Mouse (Mus musculus) thymus, adult 2 months (tissue): ENCODE measurements around the gene Ankdd1a. TPM values are rescaled to one million over a fixed set of nuclear protein-coding genes. Genes with fewer than 3 reads are reported as not detected.

Experiments
- DNase-seq: peaks from one replicate; pipeline ENCODE4 v3.0.0; 2021
- H3K27ac ChIP-seq: fragments of 200-500 bp; 2 replicates; pipeline ENCODE4 v1.5.1; 2012; ENCODE audit warnings: low read length, control low read depth; ENCODE audit not compliant: control insufficient read depth, insufficient read depth
- H3K27me3 ChIP-seq: fragments of 200-500 bp; 2 replicates; pipeline ENCODE4 v1.6.1; 2012; ENCODE audit warnings: mild to moderate bottlenecking, low read length, moderate library complexity, mixed read lengths; ENCODE audit not compliant: control insufficient read depth, insufficient read depth
- H3K36me3 ChIP-seq: fragments of 200-500 bp; 2 replicates; pipeline ENCODE4 v1.6.1; 2012; ENCODE audit warnings: mild to moderate bottlenecking, low read length, moderate library complexity; ENCODE audit not compliant: control insufficient read depth, insufficient read depth
- H3K4me1 ChIP-seq: fragments of 200-500 bp; replicated peaks from 2 replicates; pipeline ENCODE4 v1.6.1; 2012; ENCODE audit warnings: low read length; ENCODE audit not compliant: control insufficient read depth, insufficient read depth
- H3K4me3 ChIP-seq: fragments of 200-500 bp; 2 replicates; pipeline ENCODE4 v1.5.1; 2012; ENCODE audit warnings: mild to moderate bottlenecking, low read length, control low read depth, moderate library complexity; ENCODE audit not compliant: control insufficient read depth, insufficient read depth
- CTCF ChIP-seq: fragments of 200-500 bp; IDR thresholded peaks from 2 replicates; pipeline ENCODE4 v1.5.1; 2012; ENCODE audit warnings: mild to moderate bottlenecking, control low read depth, low read length, moderate library complexity, borderline replicate concordance; ENCODE audit not compliant: control insufficient read depth, poor library complexity, insufficient read depth; ENCODE audit errors: extremely low read depth
- POLR2A ChIP-seq: fragments of 200-500 bp; IDR thresholded peaks from 2 replicates; pipeline ENCODE4 v1.6.1; 2012; ENCODE audit warnings: mild to moderate bottlenecking, low read length, control low read depth, moderate library complexity; ENCODE audit not compliant: control insufficient read depth, poor library complexity, insufficient read depth; ENCODE audit errors: extremely low read depth
- WGBS: fragments of 180-500 bp; shearing (Covaris S2); methylation state at CpG from one replicate; pipeline ENCODE4 v1.1.7; 2018; 5-methylcytosine and 5-hydroxymethylcytosine counted together
- polyA plus RNA-seq: library from polyadenylated mRNA; depleted of rRNA; stranded (reverse); fragments of >200 nt; gene quantifications from 2 replicates; pipeline ENCODE4 v1.2.3, GENCODE M21; 2012; rRNA removed

Gene Ankdd1a
- 0.15 TPM in 1 of 2 replicates, not detected in the other for polyA plus RNA-seq

DNA sequence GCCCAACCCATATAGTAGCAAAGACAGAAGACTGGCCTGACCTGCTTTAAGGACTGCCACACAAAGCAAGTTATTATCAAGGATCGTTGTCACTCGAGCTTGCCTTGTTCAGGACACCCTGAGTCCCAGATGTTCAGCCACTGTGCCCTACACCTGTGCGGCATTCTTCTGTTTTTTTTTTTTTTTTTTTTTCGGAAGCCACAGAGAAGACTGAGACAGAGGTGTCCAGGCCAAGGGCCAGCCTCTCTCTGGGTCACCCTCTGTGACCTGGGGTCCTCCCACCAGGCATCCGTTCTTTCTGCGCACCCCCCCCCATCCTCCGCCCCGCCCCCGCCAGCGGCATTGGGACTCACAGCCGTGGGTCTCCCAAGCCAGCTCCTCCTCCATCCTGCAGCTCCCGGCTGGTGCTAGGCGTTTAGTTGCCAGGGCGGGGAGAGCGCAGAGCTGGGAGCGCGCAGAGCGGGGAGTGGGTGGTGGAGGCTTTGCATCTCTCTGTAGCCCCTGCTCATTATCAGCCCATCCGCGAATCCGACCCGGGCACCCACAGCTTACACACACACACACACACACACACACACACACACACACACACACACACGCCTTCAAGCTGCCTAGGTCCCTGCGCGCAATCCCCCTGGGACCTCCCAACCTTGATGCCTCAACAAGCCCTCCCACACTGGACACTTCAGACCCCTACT, at the start of gene Ankdd1a:
TSS of gene Ankdd1a (minus strand) at position 387 of the 698 bp plus-strand sequence.
- Histone ChIP-seq H3K36me3 (no peaks in the 10 kb centered on the region), H3K4me3 (no peak within 1 kb of the TSS), H3K4me1 (no peaks in the 10 kb centered on the region), H3K27ac (no peak within 1 kb of the TSS), H3K27me3 (no peaks in the 10 kb centered on the region)
- TF ChIP-seq CTCF, result no peak
- no peak for TF ChIP-seq POLR2A
- 67% methylated on average over 25 of the region's 25 CpGs for WGBS
- no peak for DNase-seq

GRCm38 (mm10) chr9:65569491-65569971, 49.5 kb upstream of the Ankdd1a start:
- TF ChIP-seq POLR2A (no peak), CTCF (no peak)
- H3K27me3 ChIP-seq, result no peaks in the 10 kb centered on the region
- H3K36me3 ChIP-seq, result peaks cover 27% of the 10 kb centered on the region
- DNase-seq, result no peak
- H3K4me1 ChIP-seq, result no peaks in the 10 kb centered on the region
- H3K27ac ChIP-seq, result no peak overlapping the region
- WGBS, result 78% methylated on average over 6 of the region's 6 CpGs
- no peak overlapping the region for H3K4me3 ChIP-seq

- TF ChIP-seq POLR2A, result no peak
- no peak for TF ChIP-seq CTCF
- H3K27ac ChIP-seq, result no peak overlapping the region
- H3K36me3 ChIP-seq, result peaks cover 27% of the 10 kb centered on the region
- no peak for DNase-seq
- 95% methylated on average over 6 of the region's 6 CpGs for WGBS
- H3K27me3 ChIP-seq, result no peaks in the 10 kb centered on the region
- no peak overlapping the region for H3K4me3 ChIP-seq
- no peaks in the 10 kb centered on the region for H3K4me1 ChIP-seq
These were observed 48.8 kb upstream of the Ankdd1a start for GRCm38 (mm10) chr9:65568787-65569186.

GRCm38 (mm10) chr9:65564698-65565097, 44.7 kb upstream of the Ankdd1a start:
- no peak for DNase-seq
- H3K27me3 ChIP-seq, result no peaks in the 10 kb centered on the region
- no peak for TF ChIP-seq CTCF
- TF ChIP-seq POLR2A, result no peak
- no peak overlapping the region for H3K27ac ChIP-seq
- H3K4me3 ChIP-seq, result no peak overlapping the region
- H3K4me1 ChIP-seq, result no peaks in the 10 kb centered on the region
- H3K36me3 ChIP-seq, result peaks cover 15% of the 10 kb centered on the region
- WGBS, result 93% methylated on average over 2 of the region's 2 CpGs

DNA sequence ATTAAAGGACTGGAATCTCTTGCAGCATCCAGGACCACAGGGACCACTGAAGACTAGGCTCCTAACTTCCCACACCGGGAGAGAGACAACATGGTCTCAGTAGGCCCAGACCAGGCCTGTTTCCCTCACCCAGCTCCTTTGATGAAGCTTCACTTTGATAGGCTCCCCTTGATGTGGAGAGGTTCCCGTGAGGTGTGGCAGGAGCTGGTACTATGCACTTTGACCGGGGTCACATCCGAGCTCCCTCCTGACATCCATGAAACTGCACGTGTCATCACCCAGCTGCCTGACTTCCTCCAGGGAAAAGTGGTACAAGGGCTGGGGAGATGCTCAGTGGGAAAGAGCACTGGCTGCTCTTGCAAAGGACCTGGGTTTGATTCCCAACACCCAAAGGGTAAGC, 43.1 kb upstream of the Ankdd1a start:
- no peak for DNase-seq
- no peaks in the 10 kb centered on the region for H3K27me3 ChIP-seq
- H3K4me3 ChIP-seq, result no peak overlapping the region
- WGBS, result 91% methylated on average over 5 of the region's 5 CpGs
- peaks cover 18% of the 10 kb centered on the region for H3K36me3 ChIP-seq
- TF ChIP-seq CTCF (no peak), POLR2A (no peak)
- no peaks in the 10 kb centered on the region for H3K4me1 ChIP-seq
- H3K27ac ChIP-seq, result no peak overlapping the region

DNA sequence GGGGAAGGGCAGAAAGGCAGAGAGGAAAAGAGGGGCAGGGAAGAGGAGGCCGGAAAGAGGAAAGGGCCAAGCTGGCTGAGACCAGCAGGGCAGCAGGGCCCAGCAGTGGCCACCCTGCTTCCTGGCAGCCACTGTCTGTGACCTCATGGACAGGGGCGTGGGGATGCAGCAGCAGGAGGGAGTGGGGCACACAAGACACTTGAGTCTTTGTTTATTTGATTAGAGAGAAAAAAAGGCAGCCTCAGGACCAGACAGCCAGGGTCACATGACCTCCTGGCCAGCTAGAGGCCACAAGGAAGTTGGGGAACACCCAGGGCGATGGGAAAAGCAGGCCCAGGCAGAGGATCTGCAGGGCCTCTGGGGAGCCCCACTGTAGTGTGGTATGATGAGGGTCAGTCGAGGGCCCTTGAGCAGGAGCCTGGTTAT, 42.1 kb upstream of the Ankdd1a start:
- TF ChIP-seq CTCF (no peak), POLR2A (no peak)
- H3K4me1 ChIP-seq, result no peaks in the 10 kb centered on the region
- 94% methylated on average over 4 of the region's 4 CpGs for WGBS
- DNase-seq, result no peak
- H3K27ac ChIP-seq, result no peak overlapping the region
- no peaks in the 10 kb centered on the region for H3K27me3 ChIP-seq
- no peak overlapping the region for H3K4me3 ChIP-seq
- H3K36me3 ChIP-seq, result peaks cover 27% of the 10 kb centered on the region
